Mouse (Mus musculus) midbrain, embryonic 16.5 days (tissue): ENCODE results near the gene Neb. TPM values are rescaled to one million over a fixed set of nuclear protein-coding genes. Genes with fewer than 3 reads are reported as not detected.

ENCODE experiments used
- ATAC-seq: fragments of 200-750 bp; cut with Nextera tagmentation; 2 replicates; pipeline ENCODE4 v1.8.0; 2017; ENCODE audit warnings: moderate TSS enrichment
- H3K27ac ChIP-seq: fragments of 300-500 bp; sonication (generic); 2 replicates; pipeline ENCODE4 v1.5.1; 2014; ENCODE audit warnings: mild to moderate bottlenecking, low read length, mixed read lengths
- H3K27me3 ChIP-seq: fragments of 300-500 bp; sonication (generic); 2 replicates; pipeline ENCODE4 v1.6.1; 2014; ENCODE audit warnings: low read depth, low read length, mixed read lengths; ENCODE audit not compliant: control insufficient read depth, insufficient read depth
- H3K36me3 ChIP-seq: fragments of 300-500 bp; sonication (generic); 2 replicates; pipeline ENCODE4 v1.6.1; 2014; ENCODE audit warnings: mild to moderate bottlenecking, low read length, moderate library complexity, mixed read lengths; ENCODE audit not compliant: control insufficient read depth, insufficient read depth
- H3K4me1 ChIP-seq: fragments of 300-500 bp; sonication (generic); 2 replicates; pipeline ENCODE4 v1.6.1; 2014; ENCODE audit warnings: mild to moderate bottlenecking, low read length, mixed read lengths; ENCODE audit not compliant: control insufficient read depth, insufficient read depth
- H3K4me2 ChIP-seq: fragments of 300-500 bp; sonication (generic); 2 replicates; pipeline ENCODE4 v1.6.1; 2014; ENCODE audit warnings: mild to moderate bottlenecking, low read length, mixed read lengths
- H3K4me3 ChIP-seq: fragments of 300-500 bp; sonication (generic); 2 replicates; pipeline ENCODE4 v1.5.1; 2014; ENCODE audit warnings: low read depth, mild to moderate bottlenecking, low read length, moderate library complexity, mixed read lengths
- H3K9ac ChIP-seq: fragments of 300-500 bp; sonication (generic); 2 replicates; pipeline ENCODE4 v1.6.1; 2014; ENCODE audit warnings: low read depth, low read length, mixed read lengths
- H3K9me3 ChIP-seq: fragments of 300-500 bp; sonication (generic); replicated peaks from 2 replicates; pipeline ENCODE4 v1.6.1; 2014; ENCODE audit warnings: mild to moderate bottlenecking, low read length, mixed read lengths; ENCODE audit not compliant: control insufficient read depth, poor library complexity, severe bottlenecking
- WGBS: fragments of 180-500 bp; shearing (Covaris S2); extraction: QIAGEN DNeasy Blood & Tissue Kit; methylation state at CpG from one replicate; pipeline ENCODE4 v1.1.7; 2014; 5-methylcytosine and 5-hydroxymethylcytosine counted together
- polyA plus RNA-seq: library from polyadenylated mRNA; unstranded; fragments of >200 nt; fragmentation: Nextera tagmentation; extraction: Ambion mirVana; gene quantifications from 2 replicates; pipeline ENCODE4 v1.2.1, GENCODE M21; 2015

The Neb gene
- polyA plus RNA-seq, 1 experiment from 2014 or later, result 0.57 TPM

DNA sequence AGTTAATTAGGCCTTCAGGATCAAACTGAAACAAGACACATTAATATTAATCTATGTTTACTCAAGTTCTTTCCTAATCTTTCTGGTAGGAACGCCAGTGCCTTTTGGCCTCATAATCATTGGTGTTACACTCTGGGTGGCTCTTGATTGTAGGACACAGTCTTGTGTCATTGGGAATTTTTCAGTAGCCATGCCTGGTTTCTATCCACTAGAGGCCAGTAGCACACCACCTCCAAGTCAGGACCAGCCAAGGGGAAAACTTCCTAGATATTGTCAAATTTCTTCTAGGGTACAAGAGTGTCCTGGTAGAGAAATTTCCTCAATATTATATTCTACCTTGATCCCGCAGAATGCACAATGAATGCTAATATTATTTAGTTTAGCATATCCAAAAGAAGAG is 116.1 kb downstream of the Neb start:
- Histone ChIP-seq H3K4me1 (no peaks in the 10 kb centered on the region), H3K4me3 (no peak overlapping the region), H3K9me3 (no peaks in the 10 kb centered on the region), H3K9ac (no peak overlapping the region), H3K27ac (no peak overlapping the region), H3K4me2 (no peak overlapping the region), H3K36me3 (no peaks in the 10 kb centered on the region), H3K27me3 (no peaks in the 10 kb centered on the region)
- ATAC-seq, result peak; percentile 87
- WGBS, result 51% methylated on average over 2 of the region's 2 CpGs

DNA sequence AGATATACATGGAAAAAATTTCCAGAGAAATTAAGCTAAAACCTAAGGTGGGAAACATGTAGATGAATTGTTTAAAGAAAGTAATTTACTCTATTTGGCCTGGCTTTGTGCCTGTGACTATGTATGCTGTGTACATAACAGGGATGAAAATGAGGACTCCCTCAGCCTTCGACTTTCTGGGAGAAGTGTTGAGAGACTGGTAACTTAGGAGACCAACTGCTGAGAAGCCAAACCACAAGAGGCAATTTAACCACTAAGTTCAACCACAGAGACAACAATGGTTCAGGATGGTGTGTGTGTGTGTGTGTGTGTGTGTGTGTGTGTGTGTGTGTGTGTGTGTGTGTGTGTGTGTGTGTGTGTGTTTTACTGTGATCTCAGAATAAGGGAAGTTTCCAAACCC is 126.2 kb downstream of the Neb start:
- no peak for ATAC-seq
- Histone ChIP-seq H3K4me3 (no peak overlapping the region), H3K27ac (no peak overlapping the region), H3K4me1 (0 out of 2 replicates have a peak, but pooled peaks cover 2% of the 10 kb centered on the region), H3K27me3 (no peaks in the 10 kb centered on the region), H3K36me3 (no peaks in the 10 kb centered on the region), H3K9me3 (0 out of 2 replicates have a peak, but pooled peaks cover 2% of the 10 kb centered on the region), H3K4me2 (no peak overlapping the region), H3K9ac (no peak overlapping the region)
- 50% methylated on average over 1 of the region's 1 CpGs for WGBS

DNA sequence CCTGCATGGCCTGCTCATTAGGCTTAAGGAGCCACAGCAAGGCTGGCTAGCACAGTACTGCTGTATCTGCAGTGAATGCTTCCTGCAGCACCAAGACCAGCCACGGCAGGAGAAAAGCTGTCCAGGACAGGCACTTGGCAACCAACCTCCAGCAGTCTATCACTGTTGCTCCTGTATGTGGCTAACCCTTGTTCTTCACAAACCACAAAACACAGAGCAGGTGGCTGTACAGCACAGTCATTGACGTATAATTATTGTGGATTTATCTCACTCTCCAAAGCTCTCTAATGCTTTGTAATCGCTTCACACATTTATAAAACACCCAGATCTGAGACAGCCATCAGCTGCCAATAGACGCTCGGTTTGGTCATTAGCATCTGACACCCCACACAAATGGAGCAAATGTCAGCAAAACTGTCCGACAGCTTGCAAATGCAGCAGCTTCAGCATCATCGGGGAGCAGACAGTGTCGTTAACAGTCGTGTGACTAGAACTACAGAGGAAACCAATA is 129.9 kb downstream of the Neb start:
- H3K27me3 ChIP-seq, result no peaks in the 10 kb centered on the region
- H3K9me3 ChIP-seq, result 0 out of 2 replicates have a peak, but pooled peaks cover 2% of the 10 kb centered on the region
- H3K27ac ChIP-seq, result 0 out of 2 replicates have a peak overlapping the region, but pooled peaks have one; percentile 8
- peak; percentile 21; the same call in 1 of the 2 replicates for ATAC-seq
- H3K36me3 ChIP-seq, result no peaks in the 10 kb centered on the region
- no peak overlapping the region for H3K4me2 ChIP-seq
- H3K4me1 ChIP-seq, result 0 out of 2 replicates have a peak, but pooled peaks cover 2% of the 10 kb centered on the region
- 42% methylated on average over 9 of the region's 9 CpGs for WGBS
- H3K9ac ChIP-seq, result no peak overlapping the region
- no peak overlapping the region for H3K4me3 ChIP-seq

DNA sequence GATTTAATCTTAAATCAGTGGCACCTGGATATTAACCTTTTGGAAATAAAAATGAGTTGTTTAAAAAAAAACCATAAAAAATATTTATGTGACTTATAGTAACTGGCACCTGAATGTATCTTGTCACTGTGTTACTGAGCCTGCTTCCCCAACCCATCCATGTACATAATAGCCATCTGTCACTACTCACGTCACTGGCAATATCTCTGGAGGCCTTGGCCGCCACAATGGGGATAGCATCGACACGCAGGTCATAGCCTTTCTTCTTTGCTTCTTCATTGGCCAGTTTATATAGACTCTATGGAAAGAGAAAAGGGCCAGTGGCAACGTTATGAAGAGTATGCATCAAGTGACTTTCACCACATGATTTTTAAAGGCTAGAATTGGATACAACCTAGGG is 133.2 kb downstream of the Neb start:
- H3K36me3 ChIP-seq, result no peaks in the 10 kb centered on the region

DNA sequence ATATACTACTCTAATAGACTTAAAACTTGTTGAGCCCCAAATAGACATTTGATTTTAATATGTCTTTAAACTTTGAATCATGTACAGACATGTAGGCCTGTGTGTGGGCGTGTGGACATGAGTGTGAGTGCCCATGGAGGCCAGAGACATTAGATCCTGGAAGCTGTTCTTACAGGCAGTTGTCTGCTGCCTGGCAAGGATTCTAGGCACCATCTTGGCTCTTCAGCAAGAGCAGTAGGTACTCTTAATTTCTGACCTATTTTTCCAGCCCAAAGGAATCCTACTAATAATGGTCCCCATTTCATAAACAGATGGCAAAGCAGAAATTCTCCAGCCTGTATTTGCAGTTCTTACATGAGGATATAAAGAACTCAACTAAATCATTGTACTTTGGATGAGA is 135.6 kb downstream of the Neb start:
- WGBS, result 92% methylated on average over 1 of the region's 1 CpGs
- no peaks in the 10 kb centered on the region for H3K27me3 ChIP-seq
- H3K4me1 ChIP-seq, result no peaks in the 10 kb centered on the region

More for the DNA sequence above, 133.2 kb downstream of the Neb start:
- Histone ChIP-seq H3K27me3 (no peaks in the 10 kb centered on the region), H3K4me3 (no peak overlapping the region), H3K4me1 (0 out of 2 replicates have a peak, but pooled peaks cover 2% of the 10 kb centered on the region), H3K9ac (no peak overlapping the region), H3K27ac (no peak overlapping the region), H3K9me3 (no peaks in the 10 kb centered on the region), H3K4me2 (no peak overlapping the region)
- no peak for ATAC-seq
- WGBS, result 86% methylated on average over 5 of the region's 5 CpGs

DNA sequence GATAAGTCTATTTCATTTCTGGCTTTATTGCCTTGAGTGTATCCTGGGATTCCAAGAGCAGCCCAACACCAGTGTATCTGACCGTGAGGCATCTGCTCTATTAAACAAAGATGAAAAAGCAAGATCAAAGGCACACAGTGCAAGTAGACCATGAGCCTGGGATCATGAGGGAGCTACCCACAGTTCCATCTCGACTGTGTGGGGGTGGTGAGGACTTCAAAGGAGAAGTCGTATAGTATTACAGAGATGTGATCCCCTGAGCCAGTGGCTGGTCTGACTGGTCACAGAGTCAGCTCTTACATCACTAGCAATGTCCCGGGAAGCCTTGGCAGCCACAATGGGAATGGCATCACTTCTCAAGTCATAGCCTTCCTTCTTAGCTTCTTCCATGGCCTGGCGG is 140.4 kb downstream of the Neb start:
- ATAC-seq, result no peak
- Histone ChIP-seq H3K4me2 (no peak overlapping the region), H3K27me3 (no peaks in the 10 kb centered on the region), H3K9me3 (no peaks in the 10 kb centered on the region), H3K36me3 (no peaks in the 10 kb centered on the region), H3K9ac (no peak overlapping the region), H3K4me1 (no peaks in the 10 kb centered on the region), H3K4me3 (no peak overlapping the region), H3K27ac (no peak overlapping the region)
- 56% methylated on average over 5 of the region's 5 CpGs for WGBS

More for the DNA sequence above, 135.6 kb downstream of the Neb start:
- Histone ChIP-seq H3K9ac (no peak overlapping the region), H3K27ac (no peak overlapping the region), H3K9me3 (no peaks in the 10 kb centered on the region), H3K4me2 (no peak overlapping the region), H3K4me3 (no peak overlapping the region), H3K36me3 (no peaks in the 10 kb centered on the region)
- no peak for ATAC-seq

DNA sequence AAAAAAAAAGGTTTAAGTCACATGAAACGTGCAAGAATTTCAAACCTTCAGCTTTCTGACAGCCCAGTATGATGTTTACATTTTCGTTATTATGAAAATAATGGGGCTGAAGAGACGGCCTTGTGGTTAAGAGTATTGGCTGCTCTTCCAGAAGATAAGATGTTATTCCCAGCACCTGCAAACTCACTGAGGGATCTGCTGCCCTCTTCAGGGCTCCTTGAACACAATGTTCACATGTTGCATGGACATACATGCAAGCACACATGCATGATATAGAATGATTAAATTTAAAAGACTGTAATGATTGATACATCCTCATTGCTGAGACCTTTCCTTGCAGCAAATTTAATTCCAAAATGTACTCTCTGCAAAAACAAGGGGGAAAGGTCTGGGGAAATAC is 150.7 kb downstream of the Neb start:
- Histone ChIP-seq H3K4me1 (no peaks in the 10 kb centered on the region), H3K27me3 (no peaks in the 10 kb centered on the region), H3K36me3 (no peaks in the 10 kb centered on the region), H3K4me2 (no peak overlapping the region), H3K27ac (no peak overlapping the region), H3K4me3 (no peak overlapping the region), H3K9me3 (no peaks in the 10 kb centered on the region), H3K9ac (no peak overlapping the region)
- 77% methylated on average over 3 of the region's 3 CpGs for WGBS
- ATAC-seq, result no peak

DNA sequence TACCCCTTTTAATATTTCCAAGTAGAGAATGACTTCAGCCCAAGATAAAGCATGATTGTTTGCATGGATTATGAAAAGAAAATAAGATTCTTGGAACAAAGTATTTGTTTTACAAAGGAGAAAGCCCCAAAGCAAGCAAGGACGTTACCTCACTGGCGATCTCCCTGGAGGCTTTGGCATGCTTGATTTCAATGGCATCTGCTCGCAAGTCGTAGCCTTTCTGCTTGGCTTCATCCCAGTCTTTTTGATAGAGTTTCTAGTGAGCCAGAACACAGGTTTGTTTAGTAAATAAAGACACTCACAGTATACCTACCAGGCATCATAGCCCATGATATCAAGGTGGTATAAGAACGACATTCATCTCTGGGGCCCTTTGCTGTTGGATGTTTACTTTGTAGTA is 153.9 kb downstream of the Neb start:
- Histone ChIP-seq H3K27me3 (no peaks in the 10 kb centered on the region), H3K27ac (no peak overlapping the region), H3K4me1 (no peaks in the 10 kb centered on the region), H3K4me3 (no peak overlapping the region), H3K36me3 (no peaks in the 10 kb centered on the region), H3K9me3 (no peaks in the 10 kb centered on the region), H3K4me2 (no peak overlapping the region), H3K9ac (no peak overlapping the region)
- WGBS, result 58% methylated on average over 5 of the region's 5 CpGs
- ATAC-seq, result no peak

DNA sequence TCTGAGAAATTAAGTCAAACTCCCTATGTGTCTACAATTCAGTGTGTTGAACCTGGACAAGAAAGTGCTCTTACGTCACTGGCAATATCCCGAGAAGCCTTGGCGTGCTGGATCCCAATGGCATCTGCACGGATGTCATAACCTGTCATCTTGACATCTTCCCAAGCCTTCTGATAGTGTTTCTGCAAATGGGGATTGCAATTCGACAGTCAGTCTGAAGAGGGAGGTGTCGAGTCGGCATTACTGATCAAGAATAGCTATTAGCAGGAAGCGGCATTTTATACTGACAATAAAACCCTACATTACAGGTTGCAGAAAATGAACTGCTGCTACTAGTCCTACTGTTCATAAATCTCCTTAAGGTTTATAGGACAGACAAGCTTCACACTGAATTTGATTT is 158.2 kb downstream of the Neb start:
- Histone ChIP-seq H3K9ac (no peak overlapping the region), H3K36me3 (no peaks in the 10 kb centered on the region), H3K4me2 (no peak overlapping the region), H3K4me3 (no peak overlapping the region), H3K27me3 (no peaks in the 10 kb centered on the region), H3K9me3 (no peaks in the 10 kb centered on the region), H3K27ac (no peak overlapping the region), H3K4me1 (no peaks in the 10 kb centered on the region)
- peak; percentile 32; the same call in 1 of the 2 replicates for ATAC-seq
- WGBS, result 40% methylated on average over 8 of the region's 8 CpGs
